Mouse (Mus musculus): Measurements from ENCODE around the gene Npepps. TPM values are rescaled to one million over a fixed set of nuclear protein-coding genes. Genes with fewer than 3 reads are reported as not detected.
"Not testable (repeated sequence)": the region's sequence is repeated elsewhere in the genome, so short reads cannot be mapped to it uniquely, and the experiment has no call there.

Gene Npepps
- total RNA-seq, 2 experiments from 2014 or later = 52.1 to 57.5 TPM

DNA sequence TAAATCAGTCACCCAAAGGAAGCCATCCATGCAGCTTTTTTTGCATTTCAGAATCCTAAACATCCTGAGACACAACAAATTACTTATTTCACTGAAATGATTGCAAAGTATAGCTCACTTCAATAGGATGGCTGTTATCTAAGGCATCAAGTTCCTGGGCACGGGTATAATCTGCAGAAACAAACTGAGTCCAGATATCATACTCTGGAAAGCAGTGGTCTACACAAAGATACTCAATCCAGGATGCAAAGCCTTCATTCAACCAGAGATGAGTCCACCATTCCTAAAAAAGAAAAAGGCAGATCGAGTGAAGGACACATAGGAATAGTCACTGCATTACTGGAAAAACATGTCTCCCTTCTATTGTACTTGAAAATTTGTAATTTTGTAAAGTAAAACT is 42.5 kb downstream of the Npepps start:
- no peak for DNase-seq

DNA sequence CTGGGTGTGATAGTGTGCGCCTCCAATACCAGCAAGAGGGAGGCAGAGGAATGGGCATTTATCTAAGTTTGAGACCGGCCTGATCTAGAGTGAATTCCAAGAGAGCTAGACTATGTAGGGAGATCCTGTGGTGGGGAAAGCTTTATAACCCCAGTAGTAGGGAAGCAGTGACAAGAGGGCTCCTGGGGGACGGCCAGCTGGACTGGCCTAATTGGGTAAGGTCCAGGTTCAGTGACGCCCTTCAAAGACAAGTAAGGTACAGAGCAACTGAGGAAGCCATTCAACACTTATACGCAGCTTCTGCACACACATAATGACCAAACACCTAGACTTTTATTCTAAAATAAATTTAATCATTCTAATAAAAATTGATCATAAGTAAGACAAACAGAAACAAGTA is 48.0 kb downstream of the Npepps start:
- DNase-seq = no peak

- no peak for DNase-seq
Observed at GRCm38 (mm10) chr11:97229396-97229795, 51.0 kb downstream of the Npepps start.

DNA sequence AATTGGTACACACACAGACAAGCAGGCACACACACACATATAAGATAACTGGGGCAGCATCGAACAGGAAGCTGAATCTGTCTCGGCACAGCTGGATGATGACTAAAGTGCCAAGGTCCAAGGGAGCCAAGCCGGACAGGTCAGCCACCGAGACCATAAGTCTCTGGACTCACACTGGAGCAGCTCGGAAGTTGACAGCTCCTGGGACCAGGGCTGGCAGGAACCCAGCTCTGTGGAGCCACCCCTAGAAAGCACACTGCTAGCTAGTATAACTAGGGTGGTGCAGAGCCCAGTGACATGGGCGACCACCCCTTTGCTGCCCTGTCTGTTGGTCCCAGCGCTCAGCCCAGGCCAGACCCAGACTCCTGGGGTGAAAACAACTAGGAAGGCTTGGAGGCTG is 51.5 kb downstream of the Npepps start:
- no peak for DNase-seq

- no peak for DNase-seq
Observed at GRCm38 (mm10) chr11:97226131-97226530, 54.3 kb downstream of the Npepps start.

- DNase-seq = no peak
Observed at GRCm38 (mm10) chr11:97223485-97223884, 57.0 kb downstream of the Npepps start.

DNA sequence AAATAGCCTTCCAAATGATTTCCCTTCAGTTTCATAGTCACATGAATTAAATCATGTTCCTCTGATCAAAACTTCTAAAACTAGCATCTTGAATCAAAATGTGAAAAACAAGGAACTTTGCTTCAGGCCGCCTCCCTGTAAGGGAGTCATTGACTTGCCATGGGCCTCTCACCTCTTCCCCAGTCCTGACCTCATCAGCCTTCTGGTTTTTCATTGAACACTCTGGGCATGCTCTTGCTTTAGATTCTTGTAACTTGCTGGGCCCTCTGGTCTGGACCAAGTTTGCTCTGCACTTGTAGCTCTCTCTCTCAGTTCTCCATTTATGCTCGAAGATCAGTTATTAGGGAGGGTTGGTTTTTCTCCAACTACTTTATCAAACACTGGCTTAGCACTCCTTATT is 58.8 kb downstream of the Npepps start:
- DNase-seq = no peak

GRCm38 (mm10) chr11:97220211-97220610 is 60.2 kb downstream of the Npepps start:
- no peak for DNase-seq

- no peak for DNase-seq
Observed at GRCm38 (mm10) chr11:97214411-97214810, 66.0 kb downstream of the Npepps start.

DNA sequence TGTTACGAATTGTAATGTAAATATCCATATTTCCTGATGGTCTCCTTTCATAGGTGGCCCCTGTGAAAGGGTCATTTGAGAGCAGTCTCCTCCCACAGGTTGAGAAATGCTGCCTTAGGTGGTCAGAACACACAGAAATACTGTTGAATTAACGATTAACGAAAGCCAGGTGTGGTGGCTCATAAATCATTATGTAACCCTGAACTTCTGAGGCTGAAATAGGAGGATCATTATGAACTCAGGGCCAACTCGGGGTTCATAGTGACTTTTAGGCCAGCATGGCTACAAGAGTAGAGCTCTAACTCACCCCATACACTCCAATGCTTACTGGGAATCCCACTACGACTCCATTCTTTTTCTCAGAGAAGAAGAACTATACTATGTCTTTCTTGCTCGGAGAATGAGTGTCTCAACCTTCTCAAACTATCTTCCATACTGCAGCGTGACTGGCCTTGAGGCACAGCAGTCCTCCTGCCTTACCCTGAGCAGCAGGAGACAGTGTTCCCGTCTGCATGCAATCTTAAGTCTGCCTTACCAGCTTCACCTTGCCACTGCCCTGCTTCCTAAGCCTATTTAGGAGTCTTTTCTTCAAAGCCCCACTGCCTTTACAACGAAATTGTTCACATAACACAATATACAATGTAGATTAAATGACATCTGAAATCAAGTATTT is 69.6 kb downstream of the Npepps start:
- DNase-seq = no peak

GRCm38 (mm10) chr11:97207011-97207422 is 73.4 kb downstream of the Npepps start:
- no peak for DNase-seq

GRCm38 (mm10) chr11:97199519-97199918 is 80.9 kb downstream of the Npepps start:
- DNase-seq = no peak

- DNase-seq = peak; percentile 45
Observed at GRCm38 (mm10) chr11:97198601-97199000, 81.8 kb downstream of the Npepps start.

- no peak for DNase-seq
Observed at GRCm38 (mm10) chr11:97197021-97197420, 83.4 kb downstream of the Npepps start.

DNA sequence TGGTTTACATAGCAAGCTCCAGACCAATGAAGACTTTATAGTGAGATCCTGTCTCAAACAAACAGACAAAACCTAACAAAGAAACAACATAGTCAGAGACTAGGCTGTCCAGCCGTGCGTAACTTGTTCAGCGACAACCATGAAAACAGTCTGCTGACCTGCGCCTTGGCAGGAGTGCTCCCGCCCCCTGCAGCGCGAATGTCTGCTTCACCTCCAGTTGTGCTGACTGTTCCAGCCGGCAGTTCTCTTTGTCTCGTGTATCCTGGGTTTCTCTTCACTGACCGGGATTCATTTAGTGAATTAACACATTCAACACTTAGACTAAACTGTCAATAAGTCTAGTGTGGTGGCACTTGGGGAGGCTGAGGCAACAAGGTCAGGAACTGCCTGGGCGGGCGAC is 83.9 kb downstream of the Npepps start:
- no peak for DNase-seq

GRCm38 (mm10) chr11:97192621-97192951 is 87.9 kb downstream of the Npepps start:
- DNase-seq = no peak

GRCm38 (mm10) chr11:97191915-97192620 is 88.4 kb downstream of the Npepps start:
- no peak for DNase-seq

- no peak for DNase-seq
Observed at GRCm38 (mm10) chr11:97190992-97191391, 89.4 kb downstream of the Npepps start.

DNA sequence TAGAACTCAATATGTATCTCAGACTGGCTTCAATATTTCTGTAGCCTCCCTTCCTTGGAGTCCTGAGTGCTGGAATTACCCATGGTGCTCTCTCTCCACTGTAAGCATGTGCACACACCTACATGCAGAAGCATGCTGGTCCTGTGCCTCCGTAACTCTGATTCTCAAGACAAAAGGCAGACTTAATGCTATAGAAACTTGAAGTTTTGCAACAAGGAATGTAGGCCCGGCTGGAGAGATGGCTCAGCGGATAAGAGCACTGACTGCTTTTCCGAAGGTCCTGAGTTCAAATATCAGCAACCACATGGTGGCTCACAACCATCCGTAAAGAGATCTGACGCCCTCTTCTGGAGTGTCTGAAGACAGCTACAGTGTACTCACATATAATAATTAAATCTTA is 90.8 kb downstream of the Npepps start:
- not testable (repeated sequence) for DNase-seq

DNA sequence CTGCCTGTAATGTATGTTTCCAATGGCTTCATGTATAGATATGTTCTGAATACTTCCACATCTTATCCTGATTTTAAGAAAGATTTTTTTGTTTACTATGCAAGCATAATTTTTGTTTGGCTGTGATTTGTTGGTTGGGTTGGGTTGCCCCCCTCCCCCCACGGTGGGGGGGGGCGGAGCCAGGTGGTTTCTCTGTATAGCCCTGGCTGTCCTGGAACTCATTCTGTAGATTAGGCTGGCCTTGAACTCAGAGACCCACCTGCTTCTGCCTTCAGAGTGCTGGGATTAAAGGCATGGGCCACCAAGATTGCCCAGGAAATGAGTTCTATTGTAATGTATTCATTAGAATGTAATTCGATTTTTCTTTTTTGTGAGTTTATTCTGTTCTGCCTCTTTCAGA is 91.2 kb downstream of the Npepps start:
- no peak for DNase-seq

- no peak for DNase-seq
Observed at GRCm38 (mm10) chr11:97188643-97188955, 91.8 kb downstream of the Npepps start.

- peak; percentile 97 for DNase-seq
Observed at GRCm38 (mm10) chr11:97187764-97188642, 92.4 kb downstream of the Npepps start, which contains the start of gene Kpnb1. TSS of gene Kpnb1 (minus strand) at chr11:97187881.
